Mouse (Mus musculus) intestine, embryonic 14.5 days (tissue): Measurements from ENCODE around the gene Ube2g2. TPM values are rescaled to one million over a fixed set of nuclear protein-coding genes. Genes with fewer than 3 reads are reported as not detected.

ENCODE experiments used
- ATAC-seq: fragments of 200-750 bp; cut with Nextera tagmentation; replicated peaks from 2 replicates; pipeline ENCODE4 v1.8.0; 2017; ENCODE audit warnings: low read depth, moderate number of reproducible peaks, moderate TSS enrichment, moderate library complexity; ENCODE audit not compliant: low FRiP score, low TSS enrichment
- DNase-seq: peaks from one replicate; pipeline ENCODE4 v3.0.0-alpha.2; 2018; ENCODE audit warnings: low spot score
- H3K27ac ChIP-seq: fragments of 300-500 bp; sonication (generic); 2 replicates; pipeline ENCODE4 v1.5.1; 2014; ENCODE audit warnings: low read depth, mild to moderate bottlenecking, control low read depth
- H3K27me3 ChIP-seq: fragments of 300-500 bp; sonication (generic); replicated peaks from 2 replicates; pipeline ENCODE4 v1.6.1; 2014; ENCODE audit warnings: low read length, control low read depth; ENCODE audit not compliant: control insufficient read depth, insufficient read depth
- H3K36me3 ChIP-seq: fragments of 300-500 bp; sonication (generic); 2 replicates; pipeline ENCODE4 v1.6.1; 2014; ENCODE audit warnings: low read length, control low read depth; ENCODE audit not compliant: control insufficient read depth, insufficient read depth
- H3K4me1 ChIP-seq: fragments of 300-500 bp; sonication (generic); replicated peaks from 2 replicates; pipeline ENCODE4 v1.6.1; 2014; ENCODE audit warnings: low read length, control low read depth, mixed read lengths; ENCODE audit not compliant: control insufficient read depth, insufficient read depth
- H3K4me2 ChIP-seq: fragments of 300-500 bp; sonication (generic); 2 replicates; pipeline ENCODE4 v1.6.1; 2014; ENCODE audit warnings: low read length
- H3K4me3 ChIP-seq: fragments of 300-500 bp; sonication (generic); 2 replicates; pipeline ENCODE4 v1.5.1; 2014; ENCODE audit warnings: low read depth, low read length, control low read depth, mixed read lengths
- H3K9ac ChIP-seq: fragments of 300-500 bp; sonication (generic); 2 replicates; pipeline ENCODE4 v1.6.1; 2014; ENCODE audit warnings: mild to moderate bottlenecking, low read length
- H3K9me3 ChIP-seq: fragments of 300-500 bp; sonication (generic); 2 replicates; pipeline ENCODE4 v1.6.1; 2016; ENCODE audit warnings: low read length, control low read depth; ENCODE audit not compliant: control insufficient read depth
- WGBS: fragments of 180-500 bp; shearing (Covaris S2); extraction: QIAGEN DNeasy Blood & Tissue Kit; methylation state at CpG from one replicate; pipeline ENCODE4 v1.1.7; 2014; 5-methylcytosine and 5-hydroxymethylcytosine counted together
- polyA plus RNA-seq: library from polyadenylated mRNA; unstranded; fragments of >200 nt; fragmentation: Nextera tagmentation; extraction: Ambion mirVana; gene quantifications from 2 replicates; pipeline ENCODE4 v1.2.1, GENCODE M21; 2014

Ube2g2 gene
- polyA plus RNA-seq, 1 experiment from 2014 or later, result 46.7 TPM

- no peak overlapping the region for H3K4me3 ChIP-seq
- DNase-seq, result no peak
- H3K9ac ChIP-seq, result no peak overlapping the region
- whole genome bisulfite sequencing, result 83% methylated on average over 6 of the region's 6 CpGs
- H3K27ac ChIP-seq, result no peak overlapping the region
- peaks cover 81% of the 10 kb centered on the region for H3K36me3 ChIP-seq
- no peaks in the 10 kb centered on the region for H3K27me3 ChIP-seq
- ATAC-seq, result no peak
- H3K4me1 ChIP-seq, result no peaks in the 10 kb centered on the region; the same call in 1 of the 2 replicates
- H3K9me3 ChIP-seq, result no peaks in the 10 kb centered on the region
- no peak overlapping the region for H3K4me2 ChIP-seq
Observed at GRCm38 (mm10) chr10:77638956-77639355, 16.9 kb downstream of the Ube2g2 start.

DNA sequence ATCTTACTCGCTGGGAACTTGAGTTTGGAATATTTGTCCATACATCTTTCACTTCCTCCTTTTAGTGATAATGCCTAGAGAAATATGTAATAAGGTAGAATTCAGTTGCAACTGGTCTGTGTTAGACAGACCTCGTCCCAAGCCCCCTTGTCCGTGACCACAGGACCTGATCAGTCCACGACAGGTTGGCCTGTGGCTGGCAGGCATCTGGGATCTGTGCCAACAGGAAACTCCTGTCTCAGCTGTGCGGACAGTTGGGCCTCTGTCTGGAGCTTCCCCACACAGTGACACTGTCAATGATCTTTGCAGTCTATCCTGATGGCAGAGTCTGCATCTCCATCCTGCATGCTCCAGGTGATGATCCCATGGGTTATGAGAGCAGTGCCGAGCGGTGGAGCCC is 21.1 kb downstream of the Ube2g2 start:
- Histone ChIP-seq H3K9me3 (no peaks in the 10 kb centered on the region), H3K4me1 (no peaks in the 10 kb centered on the region), H3K4me2 (no peak overlapping the region), H3K36me3 (peaks cover 70% of the 10 kb centered on the region), H3K27ac (no peak overlapping the region), H3K27me3 (no peaks in the 10 kb centered on the region), H3K4me3 (no peak overlapping the region), H3K9ac (no peak overlapping the region)
- ATAC-seq (no peak), DNase-seq (no peak)
- WGBS, result 80% methylated on average over 7 of the region's 7 CpGs

GRCm38 (mm10) chr10:77645571-77645970 is 23.5 kb downstream of the Ube2g2 start:
- 84% methylated on average over 5 of the region's 5 CpGs for WGBS
- no peak overlapping the region for H3K27ac ChIP-seq
- H3K4me2 ChIP-seq, result no peak overlapping the region
- H3K9ac ChIP-seq, result no peak overlapping the region
- no peaks in the 10 kb centered on the region for H3K4me1 ChIP-seq
- peaks cover 58% of the 10 kb centered on the region for H3K36me3 ChIP-seq
- no peak overlapping the region for H3K4me3 ChIP-seq
- no peak for ATAC-seq
- no peaks in the 10 kb centered on the region for H3K27me3 ChIP-seq
- no peaks in the 10 kb centered on the region for H3K9me3 ChIP-seq
- DNase-seq, result no peak

DNA sequence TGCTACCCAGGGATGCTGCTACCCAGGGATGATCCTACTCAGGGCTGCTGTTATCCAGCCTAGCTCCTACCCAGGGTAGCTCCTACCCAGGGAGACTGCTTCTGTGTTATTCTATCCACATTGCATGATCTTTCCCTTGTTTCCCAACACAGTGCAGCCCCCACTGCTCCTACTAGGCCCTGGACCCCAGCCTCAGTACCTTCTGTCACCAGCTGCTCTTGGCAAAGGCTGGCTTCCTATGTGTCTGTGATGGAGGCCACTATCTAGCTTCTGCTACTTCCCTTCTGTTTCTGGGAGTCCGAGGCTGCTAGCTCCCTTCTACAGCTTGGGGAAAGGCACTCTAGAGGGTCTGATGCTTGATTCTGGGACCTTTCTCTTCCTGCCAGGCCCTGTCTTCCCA is 25.4 kb downstream of the Ube2g2 start:
- no peak overlapping the region for H3K27ac ChIP-seq
- no peaks in the 10 kb centered on the region for H3K4me1 ChIP-seq
- WGBS, result 88% methylated on average over 1 of the region's 1 CpGs

DNA sequence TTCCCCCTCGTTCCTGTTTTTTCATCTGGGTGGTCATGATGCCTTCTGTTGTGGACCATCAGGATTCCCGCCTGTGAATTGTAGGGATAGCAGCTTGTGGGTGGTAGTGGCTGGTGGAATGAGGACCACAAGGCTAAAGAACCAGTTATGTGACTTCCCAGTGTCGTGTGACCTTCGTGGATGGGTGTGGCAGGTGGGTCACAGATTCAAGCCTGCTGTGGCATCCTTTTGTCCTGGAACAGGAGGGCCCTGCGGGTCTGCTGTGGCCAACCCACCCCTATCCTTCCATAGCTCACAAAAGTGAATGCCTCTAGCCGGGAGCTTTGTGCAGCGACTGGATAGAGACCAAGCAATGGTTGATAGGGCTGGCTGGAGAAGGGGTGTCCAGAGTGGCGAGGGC is 25.8 kb downstream of the Ube2g2 start:
- Histone ChIP-seq H3K4me2 (no peak overlapping the region), H3K27me3 (no peaks in the 10 kb centered on the region), H3K9ac (no peak overlapping the region), H3K36me3 (peaks cover 38% of the 10 kb centered on the region), H3K4me3 (no peak overlapping the region), H3K27ac (no peak overlapping the region), H3K9me3 (no peaks in the 10 kb centered on the region), H3K4me1 (no peaks in the 10 kb centered on the region)
- ATAC-seq (no peak), DNase-seq (no peak)
- WGBS, result 86% methylated on average over 8 of the region's 8 CpGs

More for the DNA sequence above, 25.4 kb downstream of the Ube2g2 start:
- no peaks in the 10 kb centered on the region for H3K9me3 ChIP-seq
- H3K27me3 ChIP-seq, result no peaks in the 10 kb centered on the region
- H3K9ac ChIP-seq, result no peak overlapping the region
- ATAC-seq, result no peak
- peaks cover 42% of the 10 kb centered on the region for H3K36me3 ChIP-seq
- H3K4me2 ChIP-seq, result no peak overlapping the region
- no peak for DNase-seq
- no peak overlapping the region for H3K4me3 ChIP-seq

DNA sequence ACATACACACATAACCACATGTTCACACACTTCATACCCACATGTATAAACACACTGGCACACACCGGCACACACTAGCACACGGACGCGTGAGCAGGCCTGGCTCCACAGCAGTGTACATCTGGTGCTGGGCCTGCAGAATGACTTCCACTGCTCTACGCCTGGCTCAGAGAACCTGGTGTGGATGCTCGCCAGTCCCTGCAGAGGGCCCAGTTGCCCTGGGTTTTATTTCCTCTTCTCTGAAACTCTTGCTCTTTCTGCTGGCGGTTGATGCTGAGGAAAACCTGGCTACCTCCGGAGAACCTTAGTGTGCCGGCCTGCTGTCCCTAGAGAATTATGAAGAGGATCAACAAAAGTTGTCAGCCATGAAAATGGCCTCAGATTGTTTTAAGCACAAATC is 30.0 kb downstream of the Ube2g2 start:
- no peaks in the 10 kb centered on the region for H3K9me3 ChIP-seq
- no peaks in the 10 kb centered on the region for H3K36me3 ChIP-seq
- no peak for DNase-seq
- no peak overlapping the region for H3K4me2 ChIP-seq
- WGBS, result 87% methylated on average over 9 of the region's 9 CpGs
- H3K27ac ChIP-seq, result no peak overlapping the region
- no peak for ATAC-seq
- H3K4me1 ChIP-seq, result no peaks in the 10 kb centered on the region
- H3K9ac ChIP-seq, result no peak overlapping the region
- no peak overlapping the region for H3K4me3 ChIP-seq
- H3K27me3 ChIP-seq, result no peaks in the 10 kb centered on the region

DNA sequence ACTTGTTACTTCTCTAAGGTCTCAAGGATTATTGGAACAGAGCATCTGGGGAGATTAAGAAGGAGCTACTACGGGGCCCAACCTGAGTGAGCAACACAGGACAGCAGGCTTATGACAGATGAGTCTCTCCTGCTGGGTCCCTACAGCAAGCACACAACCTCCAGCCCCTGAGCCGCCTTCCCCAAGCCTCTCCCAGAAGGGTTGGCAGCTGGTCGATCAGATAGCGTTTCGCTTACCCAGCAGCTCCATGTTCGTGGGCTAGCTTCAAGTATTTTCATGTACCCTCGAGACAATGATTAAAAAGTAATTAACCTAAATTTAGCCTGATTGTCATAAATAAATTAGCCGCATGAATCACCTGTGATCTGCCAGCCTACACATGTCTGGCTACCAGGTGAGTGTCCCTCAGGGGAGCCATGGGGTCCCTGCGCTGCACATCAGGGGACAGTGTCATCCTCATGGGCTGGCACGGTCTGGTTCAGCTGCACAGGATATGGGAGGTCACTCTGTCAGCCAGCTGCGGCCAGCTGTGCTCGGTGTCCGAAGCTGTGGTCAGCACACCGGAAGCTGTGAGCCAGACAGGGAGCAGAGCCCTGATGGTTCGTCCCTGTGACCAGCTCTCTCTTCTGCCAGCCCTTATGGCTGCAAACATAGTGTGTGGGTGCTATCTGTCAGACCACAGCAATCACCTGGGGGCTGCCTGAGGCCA is 36.4 kb downstream of the Ube2g2 start:
- Histone ChIP-seq H3K36me3 (no peaks in the 10 kb centered on the region), H3K4me1 (peaks cover 4% of the 10 kb centered on the region; the same call in 1 of the 2 replicates), H3K9ac (no peak overlapping the region), H3K9me3 (no peaks in the 10 kb centered on the region), H3K27ac (no peak overlapping the region), H3K4me3 (no peak overlapping the region), H3K4me2 (no peak overlapping the region), H3K27me3 (no peaks in the 10 kb centered on the region)
- ATAC-seq (no peak), DNase-seq (no peak)
- WGBS, result 54% methylated on average over 15 of the region's 15 CpGs

DNA sequence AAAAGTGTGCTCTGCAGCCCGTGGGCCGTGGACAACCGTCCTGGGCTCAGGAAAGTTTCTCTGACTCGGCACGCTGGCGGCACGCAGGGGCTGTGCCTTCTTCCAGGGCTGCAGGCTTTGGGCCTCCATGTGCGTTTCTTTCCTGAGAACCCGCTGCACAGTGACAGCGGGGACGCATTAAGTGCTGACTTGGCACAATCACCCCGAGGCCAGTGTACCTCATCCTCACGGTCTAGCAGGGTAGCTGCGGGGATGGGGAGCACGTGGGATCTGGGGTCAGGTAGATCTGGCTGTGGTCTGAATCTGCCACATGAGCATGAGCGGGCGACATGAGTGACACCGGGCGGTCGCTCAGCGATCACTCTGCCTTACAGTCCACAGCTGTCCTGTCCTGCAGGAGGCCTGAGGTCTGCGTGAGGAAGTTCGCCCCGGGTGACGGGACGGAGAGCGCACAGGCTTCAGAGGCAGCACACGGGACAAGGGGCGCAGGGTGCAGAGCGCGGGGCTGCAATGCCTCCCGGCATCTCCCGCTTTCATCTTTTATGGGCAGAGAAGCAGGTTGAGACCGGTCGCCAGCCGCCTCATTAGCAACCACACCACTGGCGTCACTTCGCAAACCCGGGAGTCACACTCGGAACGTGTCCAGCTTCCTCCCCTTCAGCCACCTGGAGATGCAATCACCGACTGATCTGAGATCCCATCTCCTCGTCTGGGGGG is 42.0 kb downstream of the Ube2g2 start:
- no peak overlapping the region for H3K9ac ChIP-seq
- WGBS, result 35% methylated on average over 43 of the region's 43 CpGs
- no peak for ATAC-seq
- no peak overlapping the region for H3K4me3 ChIP-seq
- H3K4me2 ChIP-seq, result no peak overlapping the region
- no peaks in the 10 kb centered on the region for H3K9me3 ChIP-seq
- H3K27ac ChIP-seq, result no peak overlapping the region
- no peaks in the 10 kb centered on the region for H3K27me3 ChIP-seq
- DNase-seq, result no peak
- H3K4me1 ChIP-seq, result no peaks in the 10 kb centered on the region
- H3K36me3 ChIP-seq, result no peaks in the 10 kb centered on the region

GRCm38 (mm10) chr10:77666342-77666741 is 44.3 kb downstream of the Ube2g2 start:
- DNase-seq (no peak), ATAC-seq (no peak)
- H3K4me1 ChIP-seq, result no peaks in the 10 kb centered on the region
- H3K4me3 ChIP-seq, result no peak overlapping the region
- H3K27me3 ChIP-seq, result no peaks in the 10 kb centered on the region
- no peak overlapping the region for H3K27ac ChIP-seq
- no peaks in the 10 kb centered on the region for H3K36me3 ChIP-seq
- no peaks in the 10 kb centered on the region for H3K9me3 ChIP-seq
- H3K9ac ChIP-seq, result no peak overlapping the region
- 71% methylated on average over 8 of the region's 8 CpGs for WGBS
- no peak overlapping the region for H3K4me2 ChIP-seq
